Mouse (Mus musculus): ENCODE results near the gene Slbp. TPM values are rescaled to one million over a fixed set of nuclear protein-coding genes. Genes with fewer than 3 reads are reported as not detected.
A peak's percentile ranks its signal among the peaks of the same experiment; 100 is the strongest.

Gene Slbp
- polyA plus RNA-seq, 1 experiment, result 25.4 TPM

- under 1% methylated on average over 60 of the region's 60 CpGs for WGBS
- Histone ChIP-seq H3K27me3 (ENCODE audit: control insufficient read depth, insufficient read depth, low read length) (no peaks in the 10 kb centered on the region), H3K4me3 (ENCODE audit: low read depth, low read length) (peak within 1 kb of the TSS; percentile 88), H3K36me3 (ENCODE audit: control insufficient read depth, insufficient read depth, low read length) (peaks cover 10% of the 10 kb centered on the region; the same call in 1 of the 2 replicates), H3K4me1 (ENCODE audit: control insufficient read depth, insufficient read depth, insufficient read length, low read length) (peaks cover 17% of the 10 kb centered on the region), H3K27ac (ENCODE audit: insufficient read depth, low read depth, low read length) (peak within 1 kb of the TSS; percentile 94)
- TF ChIP-seq CTCF (IDR thresholded peaks at IDR 0.05; ENCODE audit: extremely low read depth, insufficient read length, insufficient replicate concordance, low read depth, low read length) (no peak), POLR2A (IDR thresholded peaks at IDR 0.05; ENCODE audit: low read depth, low read length) (peak; percentile 66)
Measured at GRCm38 (mm10) chr5:33657787-33658663, 5.7 kb upstream of the Slbp start, which contains the start of the genes Tacc3 and Tmem129. Gene Tacc3, plus strand, starts transcription at chr5:33658128. Gene Tmem129, minus strand, starts transcription at chr5:33658416.

GRCm38 (mm10) chr5:33657251-33657786, 4.9 kb upstream of the Slbp start:
- Histone ChIP-seq H3K27me3 (ENCODE audit: control insufficient read depth, insufficient read depth, low read length) (no peaks in the 10 kb centered on the region), H3K36me3 (ENCODE audit: control insufficient read depth, insufficient read depth, low read length) (peaks cover 10% of the 10 kb centered on the region; the same call in 1 of the 2 replicates), H3K4me1 (ENCODE audit: control insufficient read depth, insufficient read depth, insufficient read length, low read length) (peaks cover 19% of the 10 kb centered on the region), H3K4me3 (ENCODE audit: low read depth, low read length) (peak overlapping the region; percentile 88), H3K27ac (ENCODE audit: insufficient read depth, low read depth, low read length) (peak overlapping the region; percentile 88)
- under 1% methylated on average over 32 of the region's 32 CpGs for WGBS
- no peak for TF ChIP-seq CTCF (IDR thresholded peaks at IDR 0.05; ENCODE audit: extremely low read depth, insufficient read length, insufficient replicate concordance, low read depth, low read length)
- no peak for TF ChIP-seq POLR2A (IDR thresholded peaks at IDR 0.05; ENCODE audit: low read depth, low read length)

DNA sequence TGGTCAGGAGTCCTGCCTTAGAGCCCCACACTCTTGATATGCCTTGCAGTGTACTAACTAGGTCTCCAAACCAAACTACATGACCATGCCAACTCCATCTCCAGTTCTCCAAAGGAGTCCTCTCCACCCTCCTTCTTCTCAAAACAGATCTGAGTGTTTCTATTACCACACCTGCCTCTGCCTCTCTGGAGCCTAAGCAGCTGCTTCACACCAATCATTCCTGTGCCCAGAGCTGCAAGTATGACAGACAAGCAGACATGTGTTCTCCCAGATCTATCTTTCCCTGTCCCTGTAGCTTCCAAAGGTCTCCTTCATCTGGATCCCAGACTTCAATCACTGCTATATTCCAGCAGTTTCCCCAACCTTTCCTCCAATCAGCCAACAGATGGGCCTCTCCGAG, 4.4 kb upstream of the Slbp start:
- 3% methylated on average over 1 of the region's 1 CpGs for WGBS
- Histone ChIP-seq H3K27ac (ENCODE audit: insufficient read depth, low read depth, low read length) (peak overlapping the region; percentile 88), H3K27me3 (ENCODE audit: control insufficient read depth, insufficient read depth, low read length) (no peaks in the 10 kb centered on the region), H3K36me3 (ENCODE audit: control insufficient read depth, insufficient read depth, low read length) (peaks cover 10% of the 10 kb centered on the region; the same call in 1 of the 2 replicates), H3K4me3 (ENCODE audit: low read depth, low read length) (peak overlapping the region; percentile 88), H3K4me1 (ENCODE audit: control insufficient read depth, insufficient read depth, insufficient read length, low read length) (peaks cover 19% of the 10 kb centered on the region)
- TF ChIP-seq POLR2A (IDR thresholded peaks at IDR 0.05; ENCODE audit: low read depth, low read length) (no peak), CTCF (IDR thresholded peaks at IDR 0.05; ENCODE audit: extremely low read depth, insufficient read length, insufficient replicate concordance, low read depth, low read length) (no peak)

- Histone ChIP-seq H3K27me3 (ENCODE audit: control insufficient read depth, insufficient read depth, low read length) (no peaks in the 10 kb centered on the region), H3K36me3 (ENCODE audit: control insufficient read depth, insufficient read depth, low read length) (peaks cover 10% of the 10 kb centered on the region; the same call in 1 of the 2 replicates), H3K4me1 (ENCODE audit: control insufficient read depth, insufficient read depth, insufficient read length, low read length) (peaks cover 19% of the 10 kb centered on the region), H3K27ac (ENCODE audit: insufficient read depth, low read depth, low read length) (no peak overlapping the region), H3K4me3 (ENCODE audit: low read depth, low read length) (no peak overlapping the region)
- TF ChIP-seq POLR2A (IDR thresholded peaks at IDR 0.05; ENCODE audit: low read depth, low read length), result no peak
- no peak for TF ChIP-seq CTCF (IDR thresholded peaks at IDR 0.05; ENCODE audit: extremely low read depth, insufficient read length, insufficient replicate concordance, low read depth, low read length)
- WGBS, result 90% methylated on average over 10 of the region's 10 CpGs
Measured at GRCm38 (mm10) chr5:33655251-33655840, 3.0 kb upstream of the Slbp start.

DNA sequence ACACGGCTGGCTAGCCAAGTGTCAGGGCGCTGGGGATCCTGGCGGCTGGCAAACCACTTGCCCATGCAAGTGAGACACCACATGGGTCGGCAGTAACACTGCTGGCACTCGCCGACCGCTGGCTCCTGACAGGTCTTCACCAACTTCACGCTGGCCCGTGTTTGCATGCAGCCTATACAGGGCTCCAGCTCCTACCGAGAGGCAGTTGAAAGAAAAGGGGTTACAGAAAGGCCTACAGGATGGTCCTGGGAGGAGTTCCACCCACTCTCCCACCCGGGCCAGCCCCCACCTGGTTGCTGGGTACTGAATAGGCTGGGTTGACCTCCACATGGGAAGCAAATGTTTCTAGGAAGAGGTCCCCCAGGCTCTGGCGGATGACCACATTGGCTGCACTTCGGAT, 2.0 kb upstream of the Slbp start:
- Histone ChIP-seq H3K27me3 (ENCODE audit: control insufficient read depth, insufficient read depth, low read length) (no peaks in the 10 kb centered on the region), H3K4me3 (ENCODE audit: low read depth, low read length) (no peak overlapping the region), H3K36me3 (ENCODE audit: control insufficient read depth, insufficient read depth, low read length) (peaks cover 14% of the 10 kb centered on the region), H3K27ac (ENCODE audit: insufficient read depth, low read depth, low read length) (no peak overlapping the region), H3K4me1 (ENCODE audit: control insufficient read depth, insufficient read depth, insufficient read length, low read length) (peaks cover 16% of the 10 kb centered on the region)
- no peak for TF ChIP-seq POLR2A (IDR thresholded peaks at IDR 0.05; ENCODE audit: low read depth, low read length)
- TF ChIP-seq CTCF (IDR thresholded peaks at IDR 0.05; ENCODE audit: extremely low read depth, insufficient read length, insufficient replicate concordance, low read depth, low read length), result no peak
- 96% methylated on average over 13 of the region's 13 CpGs for WGBS

DNA sequence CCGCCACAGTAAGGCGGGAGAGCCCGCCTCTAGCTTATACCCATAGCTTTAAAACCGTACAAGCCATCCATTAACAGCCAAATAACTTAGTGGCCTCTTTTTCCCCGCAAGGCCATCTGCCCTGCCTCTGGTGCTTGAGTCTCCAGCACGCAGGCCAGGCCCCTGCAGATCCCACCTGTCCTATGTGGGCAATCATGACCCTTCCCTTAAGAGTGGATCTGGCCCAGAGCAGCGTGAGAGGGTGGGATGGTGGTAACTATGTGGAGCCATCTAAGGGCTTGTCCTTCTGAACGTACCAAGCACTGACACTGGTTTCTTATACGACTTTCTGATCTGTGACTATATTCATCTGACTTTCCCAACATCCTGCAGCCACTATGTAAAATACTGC, 404 bp upstream of the Slbp start:
- H3K4me1 ChIP-seq (ENCODE audit: control insufficient read depth, insufficient read depth, insufficient read length, low read length), result peaks cover 13% of the 10 kb centered on the region
- peak overlapping the region; percentile 29 for H3K4me3 ChIP-seq (ENCODE audit: low read depth, low read length)
- TF ChIP-seq POLR2A (IDR thresholded peaks at IDR 0.05; ENCODE audit: low read depth, low read length) (no peak), CTCF (IDR thresholded peaks at IDR 0.05; ENCODE audit: extremely low read depth, insufficient read length, insufficient replicate concordance, low read depth, low read length) (no peak)
- H3K27me3 ChIP-seq (ENCODE audit: control insufficient read depth, insufficient read depth, low read length), result no peaks in the 10 kb centered on the region
- H3K36me3 ChIP-seq (ENCODE audit: control insufficient read depth, insufficient read depth, low read length), result peaks cover 25% of the 10 kb centered on the region
- peak overlapping the region; percentile 26; the same call in 1 of the 2 replicates for H3K27ac ChIP-seq (ENCODE audit: insufficient read depth, low read depth, low read length)
- 7% methylated on average over 9 of the region's 9 CpGs for WGBS

- peaks cover 35% of the 10 kb centered on the region for H3K36me3 ChIP-seq (ENCODE audit: control insufficient read depth, insufficient read depth, low read length)
- TF ChIP-seq CTCF (IDR thresholded peaks at IDR 0.05; ENCODE audit: extremely low read depth, insufficient read length, insufficient replicate concordance, low read depth, low read length) (no peak), POLR2A (IDR thresholded peaks at IDR 0.05; ENCODE audit: low read depth, low read length) (no peak)
Measured at GRCm38 (mm10) chr5:33651541-33651920, 843 bp downstream of the Slbp start.

More at GRCm38 (mm10) chr5:33651541-33651920, 843 bp downstream of the Slbp start:
- Histone ChIP-seq H3K4me1 (ENCODE audit: control insufficient read depth, insufficient read depth, insufficient read length, low read length) (peaks cover 8% of the 10 kb centered on the region), H3K4me3 (ENCODE audit: low read depth, low read length) (peak overlapping the region; percentile 74), H3K27me3 (ENCODE audit: control insufficient read depth, insufficient read depth, low read length) (no peaks in the 10 kb centered on the region), H3K27ac (ENCODE audit: insufficient read depth, low read depth, low read length) (peak overlapping the region; percentile 94)
- WGBS, result 3% methylated on average over 11 of the region's 11 CpGs

All from small intestine, adult 2 months (tissue).